Mouse (Mus musculus) small intestine, adult 2 months (tissue): ENCODE results near the gene Tns1.

Source experiments
- CTCF ChIP-seq: fragments of 200-500 bp; IDR thresholded peaks from 2 replicates; pipeline ENCODE4 v1.5.1; 2012; ENCODE audit warnings: low read depth, mild to moderate bottlenecking, control low read depth, inconsistent platforms, low read length, moderate library complexity, mixed read lengths; ENCODE audit not compliant: insufficient replicate concordance, insufficient read length; ENCODE audit errors: extremely low read depth
- POLR2A ChIP-seq: fragments of 200-500 bp; IDR thresholded peaks from 2 replicates; pipeline ENCODE4 v1.6.1; 2012; ENCODE audit warnings: low read depth, mild to moderate bottlenecking, control low read depth, inconsistent platforms, low read length, moderate library complexity

GRCm38 (mm10) chr1:74119115-74119514 lies 5.1 kb downstream of the Tns1 start:
- TF ChIP-seq CTCF, result no peak
- no peak for TF ChIP-seq POLR2A
